Mouse (Mus musculus) regulatory T cell (primary cell): ENCODE data around the gene Jam3.

ENCODE experiments used
- in situ Hi-C: fragments of 300-600 bp; cut with MboI, MseI; formaldehyde crosslinking; loops from one replicate; pipeline ENCODE4 v1.15.1; 2025; ENCODE audit warnings: high pct_unique_total_duplicates

The Jam3 gene

DNA sequence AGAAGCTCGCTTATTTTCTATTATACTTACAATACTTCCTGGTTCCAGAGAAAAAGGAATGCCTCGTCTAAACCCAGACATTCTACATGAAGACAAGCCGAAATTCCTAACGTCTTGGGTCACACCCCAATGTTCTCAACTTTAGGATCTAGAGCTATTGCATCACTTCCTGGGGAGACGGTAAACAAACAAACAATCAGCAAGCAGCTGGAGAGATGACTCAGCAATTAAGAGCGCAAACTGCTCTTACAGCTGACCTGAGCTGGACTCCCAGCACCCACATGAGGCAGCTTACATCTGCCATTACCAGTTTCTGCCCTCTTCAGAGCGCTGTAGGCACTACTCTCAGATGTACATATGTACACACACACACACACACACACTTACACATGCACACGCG is 34.0 kb downstream of the Jam3 start:
- in situ Hi-C loops = no loop called here

DNA sequence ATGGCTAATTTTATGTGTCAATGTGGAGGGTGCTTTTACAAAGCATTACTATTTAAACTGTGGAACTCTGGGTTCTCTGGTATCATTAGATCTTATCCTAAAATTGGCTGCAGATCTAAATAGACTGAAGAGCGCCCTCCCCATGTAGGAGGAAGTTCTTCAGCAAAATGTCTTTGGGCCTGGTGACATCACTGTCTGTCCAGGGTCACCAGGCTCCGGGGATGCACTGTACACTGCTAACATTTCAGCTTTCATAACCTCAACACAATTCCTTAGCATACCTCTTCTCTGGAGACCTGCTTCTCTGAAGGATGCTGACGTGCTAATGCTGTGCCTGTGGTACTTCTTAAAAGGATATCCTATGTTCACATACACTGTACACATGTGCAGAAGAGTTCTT is 43.5 kb downstream of the Jam3 start:
- in situ Hi-C loops = no loop called here

DNA sequence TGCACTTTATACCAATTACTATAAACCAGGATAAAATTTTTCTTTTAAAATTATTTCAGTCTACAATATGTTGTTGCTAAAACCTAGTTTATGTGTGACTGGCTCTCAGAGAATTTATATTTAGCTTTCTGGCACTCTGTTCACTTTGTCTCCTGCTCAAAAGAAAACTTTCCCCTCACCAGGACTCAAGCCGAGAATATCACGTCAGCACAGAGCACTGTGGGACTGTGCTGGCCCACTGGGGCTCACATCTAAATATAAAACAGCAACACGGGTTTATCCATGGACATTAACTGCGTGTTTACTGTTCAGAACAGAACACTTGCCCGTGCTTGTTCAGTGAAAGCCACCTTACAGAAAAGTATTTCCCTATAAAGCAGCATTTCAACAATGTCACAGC is 44.5 kb downstream of the Jam3 start:
- in situ Hi-C loops = no loop called here

DNA sequence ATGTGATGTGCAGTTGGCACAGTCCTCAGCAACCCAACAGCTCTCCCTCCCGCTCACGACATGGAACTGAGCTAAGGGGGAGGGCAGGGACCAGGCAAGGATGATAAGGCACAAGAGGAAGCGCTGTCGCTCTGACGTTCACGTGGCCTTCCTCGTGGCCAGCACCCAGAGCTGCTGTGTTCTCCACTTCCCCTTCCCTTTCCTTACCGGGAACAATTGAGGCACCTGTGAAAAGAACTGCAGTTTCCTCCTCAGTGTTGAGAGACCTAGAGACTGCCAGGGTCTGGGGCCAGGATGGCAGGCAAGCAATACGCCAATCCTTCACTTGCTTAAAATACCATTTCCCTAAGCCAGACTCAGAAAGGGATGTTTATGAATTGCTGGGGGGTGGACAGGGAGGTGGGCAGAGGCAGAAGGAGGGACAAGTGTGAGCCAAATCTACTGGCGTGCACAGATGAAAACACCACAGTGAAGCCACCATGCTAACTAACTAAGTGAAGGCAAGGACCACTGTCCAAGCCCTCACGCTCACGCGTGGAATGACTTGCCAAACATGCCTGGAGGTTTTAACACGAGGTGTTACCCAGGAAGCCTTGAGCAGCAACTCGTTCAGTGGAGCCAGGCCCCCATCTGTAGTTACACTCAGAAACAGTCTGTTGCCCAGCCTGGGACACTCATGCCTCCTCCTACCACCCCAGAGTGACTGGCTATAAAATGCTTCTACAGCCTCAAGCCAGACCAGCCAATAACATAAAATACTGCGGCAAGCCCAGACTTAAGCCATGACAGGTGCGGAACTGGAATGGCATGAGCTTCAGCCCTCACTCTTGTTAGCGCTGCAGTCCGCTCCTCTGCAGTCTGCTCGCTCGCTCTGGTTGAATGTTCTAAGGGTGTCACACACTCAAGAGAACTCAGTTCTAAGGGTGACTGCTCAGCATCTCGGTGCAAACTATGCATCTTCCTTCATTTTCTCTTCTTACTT is 45.4 kb downstream of the Jam3 start:
- in situ Hi-C loops = no loop called here

DNA sequence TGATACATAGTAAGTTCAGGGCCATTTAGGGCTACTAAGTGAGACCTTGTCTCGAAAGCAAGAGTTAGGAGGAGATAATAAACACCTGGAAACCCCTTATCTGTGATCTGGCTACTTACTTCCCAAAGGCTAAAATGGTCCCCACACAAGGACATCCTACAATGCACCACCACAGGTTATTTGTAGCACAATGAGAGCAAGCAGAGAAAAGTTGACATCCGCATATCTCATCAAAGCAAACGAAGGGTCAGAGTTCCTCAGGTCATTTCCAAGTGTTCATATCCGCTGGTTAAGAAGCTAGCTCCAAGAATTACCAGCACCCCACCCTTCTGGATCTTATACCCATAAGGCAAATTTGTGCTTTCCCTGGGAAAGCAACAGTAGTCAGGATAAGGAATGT is 46.8 kb downstream of the Jam3 start:
- in situ Hi-C loops = no loop called here

DNA sequence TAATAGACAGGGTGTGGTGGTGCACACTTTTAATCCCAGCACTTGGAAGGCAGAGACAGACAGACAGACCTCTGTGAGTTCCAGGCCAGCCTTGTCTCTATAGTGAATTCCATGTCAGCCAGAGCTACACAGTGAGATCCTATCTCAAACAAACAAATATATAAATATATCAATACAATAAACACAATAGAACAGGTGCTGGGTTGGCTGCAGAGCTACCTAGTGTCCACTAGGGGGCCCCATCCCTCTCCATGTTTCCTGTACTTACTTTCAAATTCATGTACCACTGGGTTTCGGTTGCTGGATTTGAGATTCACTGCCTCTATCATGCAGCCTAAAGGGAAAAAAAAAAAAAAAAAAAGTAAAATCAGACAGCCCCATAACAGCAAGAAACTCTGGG is 49.1 kb downstream of the Jam3 start:
- in situ Hi-C loops = no loop called here

DNA sequence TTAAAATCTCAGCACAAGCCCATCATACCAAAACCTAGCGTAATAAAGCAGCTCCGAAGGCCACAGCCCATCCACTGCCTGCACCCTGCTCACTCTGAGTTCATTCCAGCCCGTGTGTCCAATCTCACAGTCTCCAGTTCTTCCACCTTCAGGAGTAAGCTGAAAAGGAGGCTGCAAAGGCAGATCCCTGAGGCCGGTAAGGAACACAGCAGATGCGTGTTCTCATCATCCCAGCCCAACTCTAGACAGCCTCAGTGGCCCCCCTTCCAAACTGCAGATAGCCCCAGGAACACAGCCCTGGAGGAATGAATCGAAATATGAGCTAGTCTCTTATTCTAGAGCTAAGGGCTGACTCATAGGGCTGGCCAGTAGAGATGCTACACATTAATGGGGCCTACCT is 53.8 kb downstream of the Jam3 start:
- in situ Hi-C loops = no loop called here

DNA sequence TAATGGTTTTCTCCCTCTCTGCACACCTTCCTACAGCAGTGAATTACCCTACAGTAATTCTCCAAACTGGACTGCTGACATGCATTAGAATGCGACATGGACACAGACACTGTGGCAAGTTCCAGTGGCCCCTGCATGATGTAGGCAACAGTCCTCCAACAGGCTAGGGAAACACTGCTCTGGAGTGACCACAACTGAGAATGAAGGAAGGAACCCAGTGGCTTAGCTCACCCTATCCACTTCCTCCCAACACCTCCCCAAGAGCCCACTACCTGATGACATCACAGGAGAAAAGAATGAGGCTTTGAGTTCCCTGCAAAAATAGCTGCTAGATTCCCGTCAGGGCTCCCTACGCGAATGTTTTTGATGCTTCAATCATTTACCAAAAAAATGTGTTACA is 55.7 kb downstream of the Jam3 start:
- in situ Hi-C loops = no loop called here

DNA sequence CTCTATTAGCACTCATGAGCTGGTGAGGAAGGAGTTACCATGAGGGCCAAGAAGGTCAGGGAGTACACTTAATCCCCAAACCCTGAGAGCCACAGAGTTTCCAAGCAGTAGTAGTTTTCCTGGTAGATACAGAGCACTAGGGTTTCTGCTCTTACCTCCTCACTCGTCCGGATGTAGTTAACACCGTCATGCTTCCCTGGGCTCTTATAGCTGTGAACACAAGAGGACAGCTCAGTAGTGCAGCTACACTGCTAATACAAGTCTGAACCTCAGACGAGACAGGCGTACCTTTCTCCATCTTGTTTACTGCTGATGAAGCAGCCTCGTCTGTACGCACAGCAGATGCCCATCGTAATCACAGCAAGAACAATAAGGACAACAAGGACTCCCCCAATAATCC is 56.7 kb downstream of the Jam3 start:
- in situ Hi-C loops = no loop called here

DNA sequence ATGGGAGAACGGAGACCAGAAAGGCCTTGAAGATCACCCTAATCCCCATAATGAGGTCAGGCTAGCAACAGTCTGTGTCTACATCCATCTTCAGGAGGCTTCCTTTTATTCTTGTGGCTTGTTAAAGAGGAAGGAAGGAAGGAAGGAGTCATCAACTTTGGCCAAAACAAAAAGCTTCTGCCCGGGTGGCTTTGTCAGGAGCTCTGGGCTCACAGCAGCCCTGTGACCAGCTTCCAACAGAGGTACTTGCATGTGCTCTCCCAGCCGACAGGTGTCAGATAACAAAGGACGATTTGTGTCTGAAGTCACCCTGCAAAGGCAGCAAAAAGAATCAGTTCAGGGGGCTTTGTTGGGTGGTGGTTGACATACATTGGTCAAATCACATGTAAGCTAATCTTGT is 57.1 kb downstream of the Jam3 start:
- in situ Hi-C loops = no loop called here

DNA sequence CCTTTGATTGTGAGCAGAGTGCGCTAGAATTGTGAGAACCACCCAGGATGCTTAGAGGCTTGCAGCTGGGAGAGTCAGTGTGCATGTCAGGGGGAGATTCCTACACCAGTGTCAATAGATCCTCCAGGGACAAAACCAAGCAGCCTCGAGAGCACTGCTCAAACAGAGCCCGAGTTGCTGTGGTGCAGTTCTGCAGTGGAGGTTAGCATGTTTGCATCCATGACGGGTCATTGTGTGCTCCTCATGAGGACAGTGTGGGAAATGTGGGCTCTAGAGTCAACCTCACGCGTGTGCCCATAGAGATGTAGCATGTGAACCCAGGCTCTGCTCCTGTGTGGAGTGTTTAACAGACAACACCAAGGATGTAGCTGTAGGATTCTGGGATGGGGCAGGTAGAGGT is 62.3 kb downstream of the Jam3 start:
- in situ Hi-C loops = no loop called here

DNA sequence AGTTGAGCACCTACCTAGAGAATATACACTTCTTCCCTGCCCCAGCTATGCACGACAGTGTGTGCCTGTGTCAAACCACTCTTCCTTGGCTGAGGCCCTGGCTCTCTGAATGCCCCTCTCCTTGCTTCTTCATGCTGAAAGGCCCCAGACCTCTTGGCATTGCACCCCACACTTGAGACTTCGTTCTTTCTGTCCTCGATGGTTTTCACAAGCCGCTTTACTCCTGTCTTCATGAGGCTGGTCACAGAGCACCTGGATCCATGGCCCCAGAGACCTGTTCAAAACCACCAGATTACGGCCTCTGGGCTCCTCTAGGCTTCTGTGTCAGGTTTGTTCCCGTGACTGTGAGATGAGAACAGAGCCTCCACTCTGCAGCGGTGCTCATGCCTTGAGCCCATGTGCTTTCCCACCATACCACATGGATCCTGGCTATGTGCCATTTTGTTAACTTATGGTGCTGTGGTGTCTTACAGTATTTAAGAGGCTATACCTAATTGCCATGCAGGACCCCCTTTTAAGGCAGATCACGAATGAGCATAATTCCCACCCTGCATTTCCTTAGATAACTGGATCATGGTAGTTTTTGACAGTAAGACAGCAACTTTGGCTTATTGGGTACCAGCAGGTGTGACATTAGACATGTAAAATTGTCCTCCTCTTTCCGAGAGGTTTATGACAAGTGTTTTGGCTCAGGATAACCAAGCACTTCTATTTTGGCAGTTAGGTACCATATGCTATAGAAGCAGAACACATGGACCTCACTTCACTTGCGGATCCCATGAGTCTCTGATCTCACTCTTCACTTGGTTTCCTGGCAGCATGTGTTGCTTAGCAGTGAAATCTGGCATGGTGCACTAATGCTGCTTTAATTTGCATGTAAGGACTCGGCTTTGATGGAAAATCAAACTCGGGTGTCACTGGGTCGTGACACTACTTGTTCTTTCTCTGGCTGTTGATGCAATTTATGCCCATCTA is 64.1 kb downstream of the Jam3 start:
- in situ Hi-C loops = no loop called here

DNA sequence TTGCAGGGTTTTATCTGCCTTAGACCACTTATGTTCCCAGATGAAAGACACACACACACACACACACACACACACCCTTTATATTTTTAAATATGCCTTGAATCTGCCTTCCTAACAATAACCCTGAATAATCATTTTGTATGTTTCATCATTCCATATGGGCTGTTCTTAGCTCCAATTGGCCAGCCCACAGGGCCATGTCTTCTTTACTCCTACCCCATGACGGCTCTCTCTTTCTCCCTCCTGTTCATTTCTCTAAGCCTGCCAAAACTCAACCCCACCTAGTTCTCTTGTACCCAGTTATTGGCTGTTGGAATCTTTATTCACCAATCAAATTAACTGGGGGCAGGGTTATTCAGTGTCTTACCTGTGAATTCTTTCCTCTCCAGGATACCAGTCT is 65.1 kb downstream of the Jam3 start:
- in situ Hi-C loops = no loop called here

DNA sequence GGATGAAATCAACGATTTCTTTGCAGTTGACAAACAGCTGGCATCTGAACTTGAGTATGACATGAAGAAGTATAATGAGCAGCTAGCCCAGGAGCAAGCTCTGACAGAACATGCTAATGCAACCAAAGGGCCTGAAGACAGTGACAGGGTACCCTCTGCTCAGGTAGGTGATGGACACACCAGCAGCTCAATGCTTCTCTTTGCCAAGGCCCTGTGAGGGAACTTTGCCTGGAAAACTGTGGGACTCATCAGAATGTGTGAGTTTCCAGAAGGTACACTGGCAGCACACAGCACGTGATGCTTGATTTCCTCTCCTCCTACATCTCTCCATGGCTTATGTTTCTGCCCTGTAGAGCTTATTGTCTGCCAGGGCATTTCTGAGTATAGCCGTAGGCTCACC is 67.8 kb downstream of the Jam3 start:
- in situ Hi-C loops = no loop called here

DNA sequence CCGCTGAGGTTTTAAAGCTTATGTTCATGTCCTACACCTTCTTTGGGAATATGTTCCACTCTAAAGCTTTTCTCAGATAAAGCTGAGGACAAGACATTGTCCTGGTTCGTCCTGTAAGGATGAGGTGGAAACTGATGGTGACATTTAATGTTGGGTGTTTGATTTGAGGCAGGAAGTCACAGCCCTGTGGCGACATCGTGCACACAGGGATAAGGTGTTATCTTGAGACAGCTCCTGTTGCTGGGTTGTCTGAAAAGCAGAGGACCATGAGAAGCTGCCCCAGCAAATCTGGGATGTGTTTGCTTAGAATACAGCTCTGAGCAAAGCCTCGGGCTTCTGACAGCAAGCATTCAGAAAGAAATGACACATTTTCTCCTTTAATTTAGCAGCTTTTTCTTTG is 69.0 kb downstream of the Jam3 start:
- in situ Hi-C loops = no loop called here

DNA sequence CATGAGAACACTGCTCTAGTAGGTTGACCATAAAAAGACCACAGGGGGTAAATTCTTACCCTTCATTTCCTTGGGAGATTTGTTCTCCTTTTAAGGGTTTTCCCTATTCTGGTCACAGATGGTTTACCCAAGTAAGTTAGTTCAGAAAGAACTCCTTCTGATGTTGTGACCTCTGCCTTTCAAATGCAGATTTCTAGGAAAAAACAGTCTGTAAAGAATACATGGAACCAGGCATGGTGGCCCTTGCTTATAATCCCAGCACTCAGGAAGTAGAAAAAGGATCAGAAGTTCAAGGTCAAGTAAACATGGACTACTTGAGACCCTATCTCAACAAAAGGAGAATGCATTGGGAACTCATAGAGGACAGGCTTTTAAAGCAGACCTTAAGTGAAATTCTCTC is 79.4 kb downstream of the Jam3 start:
- in situ Hi-C loops = no loop called here

DNA sequence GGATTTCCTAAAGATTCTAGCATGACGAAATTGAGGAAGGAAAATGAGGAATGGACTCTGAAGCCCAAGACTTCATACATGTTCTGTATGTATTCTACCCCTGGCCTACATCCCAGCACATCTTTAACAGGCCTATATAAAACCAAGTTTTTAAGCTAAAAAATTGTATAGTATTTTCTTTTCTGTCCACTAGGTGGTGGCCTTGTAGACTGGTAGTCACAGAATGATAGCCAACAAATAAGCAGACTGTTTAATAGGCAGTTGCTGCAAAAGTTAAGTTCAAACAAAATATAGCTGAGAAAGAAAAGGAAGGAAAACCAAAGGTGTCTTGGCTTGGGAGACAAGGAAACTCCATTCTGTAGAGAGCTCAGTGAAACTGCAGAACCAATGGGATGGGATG is 80.5 kb downstream of the Jam3 start:
- in situ Hi-C loops = no loop called here

DNA sequence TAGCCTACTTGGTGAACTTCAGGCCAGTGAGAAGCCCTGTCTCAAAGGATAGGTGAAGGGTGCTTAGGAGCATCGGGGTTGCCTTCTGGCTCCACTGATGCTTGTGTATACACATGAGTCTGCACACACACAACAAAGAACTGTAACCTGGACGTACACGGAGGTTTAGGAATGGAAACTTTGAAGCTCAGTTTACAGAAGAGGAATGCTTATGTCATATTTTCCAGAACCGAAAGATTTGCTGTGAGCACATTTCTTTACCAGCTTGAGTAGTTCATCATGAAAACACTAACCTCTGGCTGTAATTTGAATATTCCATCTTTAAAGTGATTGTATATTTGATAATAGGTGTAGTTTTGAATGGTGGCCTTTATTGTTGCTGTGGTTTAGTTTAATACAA is 84.3 kb downstream of the Jam3 start:
- in situ Hi-C loops = no loop called here

DNA sequence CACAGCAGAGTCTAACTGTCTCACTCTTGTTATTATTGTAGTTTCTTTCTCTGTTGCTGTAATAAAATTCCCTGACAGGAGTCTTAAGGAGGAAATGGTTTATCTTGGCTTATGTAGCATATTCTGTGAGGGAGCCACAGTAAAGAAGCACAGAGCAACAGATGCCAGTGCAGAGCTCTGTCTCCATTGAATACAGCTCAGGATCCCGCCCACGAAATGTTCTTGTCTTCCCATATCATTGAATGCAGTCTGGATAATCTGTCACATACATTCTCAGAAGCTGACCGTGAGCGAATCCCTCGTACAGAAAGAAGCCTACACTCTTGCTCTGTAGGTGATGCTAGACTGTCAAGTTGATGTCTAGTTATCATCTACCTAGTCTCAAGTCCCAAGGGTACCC is 96.9 kb downstream of the Jam3 start:
- in situ Hi-C loops = no loop called here

DNA sequence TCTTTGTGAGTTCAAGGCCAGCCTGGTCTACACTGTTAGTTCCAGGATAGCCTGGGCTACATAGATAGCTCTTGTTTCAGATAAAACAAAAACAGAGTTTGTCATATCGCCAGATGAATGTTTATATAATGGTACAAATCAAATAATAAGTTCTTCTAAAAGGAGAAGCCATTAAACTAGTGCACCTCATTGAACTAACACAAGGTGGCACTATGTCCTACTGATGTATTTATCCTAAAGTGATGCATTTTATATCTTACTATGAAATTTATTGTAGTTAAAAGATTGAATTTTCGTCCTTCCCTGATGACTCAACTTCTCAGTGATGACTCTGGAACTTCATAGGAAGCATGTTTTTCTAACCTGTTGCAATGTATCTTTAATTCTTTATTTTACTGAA is 105.7 kb downstream of the Jam3 start:
- in situ Hi-C loops = loop anchor here (25.0 kb wide), 1 partner anchor 1762 kb away; no protein-coding TSS in a partner anchor
